Mouse (Mus musculus) hindbrain, postnatal 0 days (tissue): ENCODE results near the gene Tmigd3. TPM values are rescaled to one million over a fixed set of nuclear protein-coding genes. Genes with fewer than 3 reads are reported as not detected.

ENCODE experiments used
- ATAC-seq: fragments of 200-750 bp; cut with Nextera tagmentation; 2 replicates; pipeline ENCODE4 v1.8.0; 2017; ENCODE audit warnings: mild to moderate bottlenecking, moderate TSS enrichment, moderate library complexity
- DNase-seq: peaks from one replicate; pipeline ENCODE4 v3.0.0-alpha.2; 2015; ENCODE audit warnings: low spot score
- H3K27ac ChIP-seq: fragments of 300-500 bp; sonication (generic); 2 replicates; pipeline ENCODE4 v1.5.1; 2014; ENCODE audit warnings: mild to moderate bottlenecking
- H3K27me3 ChIP-seq: fragments of 300-500 bp; sonication (generic); 2 replicates; pipeline ENCODE4 v1.6.1; 2014; ENCODE audit warnings: low read length, mixed read lengths; ENCODE audit not compliant: insufficient read depth
- H3K36me3 ChIP-seq: fragments of 300-500 bp; sonication (generic); 2 replicates; pipeline ENCODE4 v1.6.1; 2014; ENCODE audit warnings: low read length, mixed read lengths; ENCODE audit not compliant: insufficient read depth
- H3K4me1 ChIP-seq: fragments of 300-500 bp; sonication (generic); 2 replicates; pipeline ENCODE4 v1.6.1; 2014; ENCODE audit warnings: antibody characterized with exemption, low read length, mixed read lengths; ENCODE audit not compliant: insufficient read depth
- H3K4me2 ChIP-seq: fragments of 300-500 bp; sonication (generic); 2 replicates; pipeline ENCODE4 v1.6.1; 2014; ENCODE audit warnings: low read depth, mild to moderate bottlenecking, low read length, moderate library complexity, mixed read lengths
- H3K4me3 ChIP-seq: fragments of 300-500 bp; sonication (generic); 2 replicates; pipeline ENCODE4 v1.5.1; 2014; ENCODE audit warnings: low read length
- H3K9ac ChIP-seq: fragments of 300-500 bp; sonication (generic); replicated peaks from 2 replicates; pipeline ENCODE4 v1.6.1; 2014; ENCODE audit warnings: mild to moderate bottlenecking, low read length, moderate library complexity, mixed read lengths
- H3K9me3 ChIP-seq: fragments of 300-500 bp; sonication (generic); 2 replicates; pipeline ENCODE4 v1.6.1; 2016; ENCODE audit warnings: low read length, mixed read lengths
- CTCF ChIP-seq: IDR thresholded peaks from 2 replicates; pipeline ENCODE4 v1.5.1; 2016; ENCODE audit warnings: antibody characterized with exemption, control low read depth, low read depth
- WGBS: fragments of 180-500 bp; shearing (Covaris S2); extraction: QIAGEN DNeasy Blood & Tissue Kit; methylation state at CpG from one replicate; pipeline ENCODE4 v1.1.7; 2014; 5-methylcytosine and 5-hydroxymethylcytosine counted together
- polyA plus RNA-seq: library from polyadenylated mRNA; unstranded; fragments of >200 nt; fragmentation: Nextera tagmentation; extraction: Ambion mirVana; gene quantifications from 2 replicates; pipeline ENCODE4 v1.2.1, GENCODE M21; 2015
- total RNA-seq: library from RNA; depleted of rRNA; stranded (reverse); fragments of >200 nt; gene quantifications from 2 replicates; pipeline ENCODE4 v1.2.3, GENCODE M21; 2014

Tmigd3 gene
- total and polyA plus RNA-seq, 2 experiments from 2014 or later: not detected

DNA sequence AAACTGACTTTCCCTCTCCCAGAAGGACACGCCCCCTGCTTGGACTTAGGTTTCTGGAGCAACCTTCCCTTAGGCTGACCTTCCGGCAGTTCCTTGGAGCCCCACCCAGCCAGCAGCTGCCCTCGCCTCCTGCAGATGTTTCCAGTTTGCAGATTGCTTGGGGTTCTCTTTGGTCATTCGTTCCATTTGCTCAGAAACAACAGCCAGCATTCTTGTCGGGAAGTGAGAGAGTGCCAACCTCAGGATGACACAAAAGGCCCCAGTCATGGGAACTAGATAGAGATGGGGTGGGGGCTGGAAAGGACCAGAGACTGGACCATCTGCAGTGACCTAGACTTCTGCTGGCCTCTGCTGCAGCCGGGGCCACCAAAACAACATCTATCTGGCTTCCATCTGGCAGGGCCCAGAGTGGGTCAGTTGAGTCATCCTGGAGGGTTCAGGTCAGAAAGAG, 23.3 kb downstream of the Tmigd3 start:
- Histone ChIP-seq H3K4me1 (peaks cover 3% of the 10 kb centered on the region; the same call in 1 of the 2 replicates), H3K36me3 (no peaks in the 10 kb centered on the region), H3K27ac (no peak overlapping the region), H3K4me3 (no peak overlapping the region), H3K9ac (no peak overlapping the region), H3K4me2 (no peak overlapping the region), H3K9me3 (no peaks in the 10 kb centered on the region), H3K27me3 (no peaks in the 10 kb centered on the region)
- WGBS: 61% methylated on average over 6 of the region's 6 CpGs
- no peak for TF ChIP-seq CTCF
- ATAC-seq: no peak
- no peak for DNase-seq

- TF ChIP-seq CTCF: peak; percentile 62
- ATAC-seq: peak; percentile 21; the same call in 1 of the 2 replicates
- DNase-seq: peak; percentile 60
- Histone ChIP-seq H3K4me3 (no peak overlapping the region), H3K27me3 (no peaks in the 10 kb centered on the region), H3K4me1 (peaks cover 3% of the 10 kb centered on the region; the same call in 1 of the 2 replicates), H3K9me3 (no peaks in the 10 kb centered on the region), H3K9ac (no peak overlapping the region), H3K27ac (no peak overlapping the region), H3K4me2 (no peak overlapping the region), H3K36me3 (no peaks in the 10 kb centered on the region)
- 75% methylated on average over 23 of the region's 23 CpGs for WGBS
Measured at GRCm38 (mm10) chr3:105894601-105895592, 24.2 kb downstream of the Tmigd3 start.

- no peak overlapping the region for H3K9ac ChIP-seq
- WGBS: 81% methylated on average over 3 of the region's 3 CpGs
- H3K27ac ChIP-seq: no peak overlapping the region
- peaks cover 3% of the 10 kb centered on the region; the same call in 1 of the 2 replicates for H3K4me1 ChIP-seq
- no peak overlapping the region for H3K4me2 ChIP-seq
- no peak for TF ChIP-seq CTCF
- H3K4me3 ChIP-seq: no peak overlapping the region
- no peaks in the 10 kb centered on the region for H3K36me3 ChIP-seq
- H3K27me3 ChIP-seq: no peaks in the 10 kb centered on the region
- ATAC-seq (no peak), DNase-seq (no peak)
- H3K9me3 ChIP-seq: no peaks in the 10 kb centered on the region
Measured at GRCm38 (mm10) chr3:105896811-105897210, 26.1 kb downstream of the Tmigd3 start.

- Histone ChIP-seq H3K4me1 (peaks cover 3% of the 10 kb centered on the region; the same call in 1 of the 2 replicates), H3K36me3 (no peaks in the 10 kb centered on the region), H3K9ac (no peak overlapping the region), H3K9me3 (no peaks in the 10 kb centered on the region), H3K27ac (no peak overlapping the region), H3K27me3 (no peaks in the 10 kb centered on the region), H3K4me2 (no peak overlapping the region), H3K4me3 (no peak overlapping the region)
- DNase-seq (no peak), ATAC-seq (no peak)
- 77% methylated on average over 2 of the region's 2 CpGs for WGBS
- no peak for TF ChIP-seq CTCF
Measured at GRCm38 (mm10) chr3:105898325-105898724, 27.6 kb downstream of the Tmigd3 start.

DNA sequence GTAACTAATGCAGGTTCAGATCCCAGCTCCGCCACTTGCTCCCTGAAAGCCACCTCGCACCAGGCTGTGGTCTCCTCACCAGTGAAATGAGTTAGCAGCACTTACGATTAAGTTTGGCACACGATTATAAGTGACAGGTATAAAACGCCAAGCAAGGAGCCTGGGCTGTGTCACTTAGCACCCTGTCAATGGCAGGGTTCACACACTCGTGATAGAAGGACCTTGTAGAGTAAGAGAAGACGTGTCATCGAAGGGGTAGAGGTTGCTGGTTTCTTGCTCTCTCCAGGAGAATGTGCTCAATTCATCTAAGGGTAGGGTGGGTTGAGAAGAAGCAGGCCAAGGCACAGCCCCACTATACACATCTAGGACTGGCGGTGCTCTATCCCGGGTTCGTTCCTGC, 28.2 kb downstream of the Tmigd3 start:
- no peak overlapping the region for H3K27ac ChIP-seq
- H3K36me3 ChIP-seq: no peaks in the 10 kb centered on the region
- no peaks in the 10 kb centered on the region for H3K9me3 ChIP-seq
- WGBS: 94% methylated on average over 11 of the region's 11 CpGs
- no peak overlapping the region for H3K4me2 ChIP-seq
- H3K9ac ChIP-seq: no peak overlapping the region
- DNase-seq (no peak), ATAC-seq (no peak)
- no peak overlapping the region for H3K4me3 ChIP-seq
- TF ChIP-seq CTCF: no peak
- no peaks in the 10 kb centered on the region for H3K27me3 ChIP-seq
- H3K4me1 ChIP-seq: peaks cover 3% of the 10 kb centered on the region; the same call in 1 of the 2 replicates

DNA sequence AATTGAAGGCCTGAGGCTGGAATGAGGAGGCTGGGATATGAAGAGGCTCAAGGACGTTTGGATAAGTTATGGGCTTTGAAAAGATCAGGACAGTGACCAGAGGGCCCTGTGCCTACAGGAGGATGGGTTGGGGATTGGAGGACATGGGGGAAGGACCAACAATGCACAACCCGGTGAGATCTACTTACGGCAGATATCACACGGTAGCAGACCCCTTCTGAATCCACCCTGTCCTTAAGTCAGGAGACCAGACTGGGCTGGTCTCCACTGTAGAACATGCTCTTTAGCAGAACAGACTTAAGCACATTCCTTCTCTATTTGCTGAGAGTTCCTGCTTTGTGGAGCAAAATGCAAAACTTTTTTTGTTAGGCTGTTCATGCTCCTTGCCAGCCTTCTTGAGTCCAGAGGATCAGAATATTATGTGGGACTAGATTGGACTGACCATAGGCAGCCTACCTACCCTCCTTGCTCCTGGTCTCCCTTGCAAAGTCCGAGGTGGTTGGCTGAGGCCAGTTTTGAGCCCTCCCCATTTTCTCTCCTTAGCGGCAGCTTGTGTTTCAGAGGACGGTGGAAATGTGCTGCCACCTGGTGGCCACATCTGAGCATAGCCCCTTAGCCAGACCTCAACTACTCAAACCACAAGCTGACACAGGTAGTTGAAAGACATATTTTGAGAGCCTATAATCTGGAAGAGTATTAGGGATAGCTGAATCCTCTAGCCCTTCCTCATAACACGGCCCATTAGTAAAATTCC, 28.9 kb downstream of the Tmigd3 start:
- peak; percentile 82 for ATAC-seq
- peak; percentile 97 for TF ChIP-seq CTCF
- no peak overlapping the region for H3K9ac ChIP-seq
- H3K36me3 ChIP-seq: no peaks in the 10 kb centered on the region
- H3K27me3 ChIP-seq: no peaks in the 10 kb centered on the region
- peaks cover 3% of the 10 kb centered on the region; the same call in 1 of the 2 replicates for H3K4me1 ChIP-seq
- no peak overlapping the region for H3K27ac ChIP-seq
- no peak overlapping the region for H3K4me3 ChIP-seq
- DNase-seq: peak; percentile 89
- H3K4me2 ChIP-seq: no peak overlapping the region
- no peaks in the 10 kb centered on the region for H3K9me3 ChIP-seq
- 43% methylated on average over 8 of the region's 8 CpGs for WGBS
